Mouse (Mus musculus) lung, postnatal 36 days (tissue): ENCODE results near the gene Usp2.
A peak's percentile ranks its signal among the peaks of the same experiment; 100 is the strongest.

ENCODE experiments used
- DNase-seq: peaks from one replicate; pipeline ENCODE4 v3.0.0; 2022; ENCODE audit warnings: mixed read lengths

Usp2 gene

DNA sequence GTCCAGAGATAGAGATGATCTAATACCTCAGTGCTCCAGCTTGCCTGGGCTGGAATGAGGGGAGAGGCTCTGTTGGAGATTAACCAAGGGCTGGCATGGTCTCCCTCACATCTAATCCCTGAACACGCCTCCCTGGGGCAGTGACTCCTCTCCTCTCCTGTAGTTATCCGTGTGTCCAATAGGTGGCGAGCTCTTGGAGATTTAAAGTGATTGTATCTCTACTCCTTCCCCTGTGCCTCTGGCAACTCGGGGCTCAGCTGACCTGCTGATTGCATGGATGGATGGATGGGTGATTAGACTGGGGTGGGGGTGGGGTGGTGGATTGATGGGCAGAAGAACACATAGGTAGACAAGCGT lies 9.9 kb downstream of the Usp2 start:
- peak; percentile 86 for DNase-seq

DNA sequence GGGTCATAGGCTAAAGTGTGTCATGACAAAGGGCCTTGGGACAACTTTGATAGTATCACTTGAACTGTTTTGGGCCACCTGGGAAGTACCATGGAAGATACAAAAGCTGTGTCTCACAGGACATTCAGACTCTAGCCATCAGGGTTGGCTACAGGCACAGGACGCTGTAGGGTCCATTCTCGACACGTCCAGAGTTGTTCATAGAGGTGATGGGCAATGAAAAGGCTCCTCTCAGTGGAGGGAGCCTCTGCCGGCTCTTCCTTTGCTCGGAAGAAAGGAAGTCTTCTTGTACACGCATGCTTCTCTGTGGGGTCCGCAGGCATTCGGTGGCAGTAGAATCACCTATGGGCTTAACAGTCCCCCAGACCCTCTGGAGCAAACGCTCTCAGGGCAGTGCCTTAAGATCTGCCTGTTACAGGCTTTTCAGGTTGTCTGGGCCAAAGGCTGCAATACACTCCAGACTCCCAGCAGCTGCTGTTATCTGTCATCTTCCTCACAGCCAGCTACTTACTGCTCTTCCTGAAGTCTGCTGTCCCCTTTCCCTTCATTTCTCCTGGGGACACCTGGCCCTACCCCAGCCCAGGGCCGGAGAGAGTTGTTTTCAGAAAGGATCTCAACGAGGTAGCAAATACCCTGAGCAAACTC lies 10.6 kb downstream of the Usp2 start:
- DNase-seq: no peak

DNA sequence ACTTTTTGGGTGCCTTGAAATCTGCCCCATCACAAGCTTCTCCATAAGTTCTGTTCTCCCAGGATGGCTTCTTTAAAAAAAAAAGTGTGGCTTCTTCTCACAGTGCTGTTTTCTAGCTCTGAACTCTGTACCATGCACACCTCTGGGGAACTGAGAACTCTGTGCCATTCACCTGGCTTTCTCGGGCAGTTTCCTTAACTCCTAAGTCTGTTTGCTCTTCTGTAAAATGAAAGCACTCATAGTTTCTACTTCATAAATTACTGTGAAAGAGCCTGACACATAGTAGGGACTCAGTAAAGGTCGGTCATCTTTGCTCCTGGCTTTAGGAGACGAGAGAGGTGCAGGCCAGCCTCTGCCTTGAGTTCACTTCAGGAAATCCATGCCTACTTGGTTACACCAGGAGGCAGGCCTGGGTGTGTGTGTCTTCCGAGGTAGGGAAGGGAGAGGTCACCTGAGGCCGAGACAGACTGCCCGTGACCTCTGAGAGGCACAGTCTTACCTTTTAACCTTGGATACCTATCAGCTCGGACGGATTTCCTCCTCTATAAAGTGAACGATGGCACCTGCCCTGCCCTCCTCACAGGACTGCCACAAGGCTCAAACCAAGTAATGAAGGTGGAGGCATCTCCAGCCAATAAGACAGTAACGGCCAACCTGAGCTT lies 11.4 kb downstream of the Usp2 start:
- peak; percentile 13 for DNase-seq

- peak; percentile 91 for DNase-seq
Observed at GRCm38 (mm10) chr9:44078955-44079756, 12.3 kb downstream of the Usp2 start.

GRCm38 (mm10) chr9:44079997-44080780 lies 13.4 kb downstream of the Usp2 start:
- DNase-seq: no peak

DNA sequence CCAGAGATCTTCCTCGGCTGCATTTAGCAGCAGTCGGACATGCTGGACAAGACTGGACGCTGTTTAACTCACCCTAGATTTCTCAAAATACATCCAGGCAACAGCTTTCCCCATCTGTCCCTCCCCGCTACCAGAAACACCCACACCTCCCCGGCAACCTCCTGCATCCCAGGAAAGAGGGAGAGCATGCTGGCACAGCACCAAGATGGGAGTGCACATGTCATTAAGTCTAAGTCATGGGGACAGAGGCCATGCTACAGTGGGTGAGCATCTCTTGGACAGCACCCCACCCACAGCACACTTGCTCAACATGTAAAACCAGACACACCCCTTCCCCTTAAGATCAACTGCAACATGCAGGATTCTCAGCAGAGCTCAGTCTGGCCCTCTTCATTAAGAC lies 14.1 kb downstream of the Usp2 start:
- peak; percentile 48 for DNase-seq

GRCm38 (mm10) chr9:44081581-44081980 lies 14.8 kb downstream of the Usp2 start:
- no peak for DNase-seq

DNA sequence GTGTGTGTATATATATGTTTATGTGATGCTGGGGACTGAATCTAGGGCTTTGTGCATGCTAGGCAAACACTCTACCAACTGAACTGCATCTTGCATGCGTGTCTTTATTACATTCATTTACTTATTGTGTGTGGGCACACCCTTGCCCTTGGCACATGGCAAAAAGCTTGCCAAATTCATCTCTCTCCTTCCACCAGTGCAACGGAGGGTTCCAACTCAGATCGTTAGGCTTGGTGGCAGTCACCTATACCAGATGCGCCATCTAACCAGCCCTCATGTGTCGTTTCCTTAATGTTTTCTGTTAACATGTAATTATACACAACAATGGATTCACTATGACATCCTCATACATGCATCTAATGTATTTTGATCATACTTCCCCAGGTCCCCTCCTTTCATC lies 15.4 kb downstream of the Usp2 start:
- no peak for DNase-seq

- no peak for DNase-seq
Observed at GRCm38 (mm10) chr9:44083392-44084121, 16.7 kb downstream of the Usp2 start.

- DNase-seq: no peak
Observed at GRCm38 (mm10) chr9:44084236-44084635, 17.4 kb downstream of the Usp2 start.

- peak; percentile 97 for DNase-seq
Observed at GRCm38 (mm10) chr9:44084659-44085229, 17.9 kb downstream of the Usp2 start.

GRCm38 (mm10) chr9:44085276-44085675 lies 18.5 kb downstream of the Usp2 start:
- DNase-seq: no peak

- DNase-seq: peak; percentile 71
Observed at GRCm38 (mm10) chr9:44085741-44086665, 19.2 kb downstream of the Usp2 start.

DNA sequence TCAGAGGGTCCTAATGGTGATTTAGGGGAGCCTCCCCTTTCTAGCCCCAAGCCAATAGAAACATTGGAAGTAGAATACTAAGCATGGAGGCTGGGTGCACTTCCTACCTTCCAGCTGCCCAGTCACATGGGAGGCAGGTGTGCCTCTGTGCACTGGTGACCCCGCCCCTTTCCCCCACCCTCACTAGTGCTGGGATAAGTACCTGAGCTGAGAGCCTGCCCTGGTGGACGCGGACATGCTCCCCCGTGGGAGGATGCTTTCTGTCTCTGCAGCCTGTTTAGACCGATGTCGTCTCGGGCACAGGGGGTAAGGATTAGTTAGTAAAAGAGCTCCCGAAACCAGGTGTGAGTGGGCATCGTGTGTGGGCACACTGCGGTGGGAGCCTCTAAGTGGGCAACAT lies 20.1 kb downstream of the Usp2 start:
- DNase-seq: no peak

GRCm38 (mm10) chr9:44087761-44088455 lies 21.1 kb downstream of the Usp2 start:
- no peak for DNase-seq

GRCm38 (mm10) chr9:44088877-44089608 lies 22.2 kb downstream of the Usp2 start:
- DNase-seq: peak; percentile 58

GRCm38 (mm10) chr9:44093612-44094503 lies 27.0 kb downstream of the Usp2 start:
- peak; percentile 85 for DNase-seq

DNA sequence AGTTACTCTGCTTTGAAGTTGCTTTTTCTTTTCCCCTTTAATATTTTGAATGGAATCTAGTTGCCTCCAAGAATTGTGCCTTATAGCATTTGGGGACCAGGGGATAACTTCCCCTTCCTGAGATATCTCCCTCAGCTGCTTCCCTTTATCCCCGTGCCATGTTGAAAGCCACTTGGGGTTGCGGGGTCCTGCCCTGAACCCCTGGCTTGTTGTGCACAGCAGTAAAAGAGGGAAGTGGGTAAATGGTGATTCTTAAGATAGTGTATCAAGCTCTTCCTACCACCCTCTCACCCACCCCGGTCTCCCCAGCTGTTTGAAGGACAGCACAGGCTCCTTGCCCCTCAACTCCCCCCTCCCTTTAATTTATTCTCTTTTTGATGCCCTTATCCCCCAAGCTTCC lies 27.9 kb downstream of the Usp2 start:
- no peak for DNase-seq
